Mouse (Mus musculus) stomach, postnatal 0 days (tissue): Measurements from ENCODE around the gene Wdr17.

ENCODE experiments used
- CTCF ChIP-seq: IDR thresholded peaks from 2 replicates; pipeline ENCODE4 v1.5.1; 2016; ENCODE audit warnings: antibody characterized with exemption, low read depth, mild to moderate bottlenecking, moderate library complexity
- EP300 ChIP-seq: optimal IDR thresholded peaks from 2 replicates; pipeline ENCODE3; 2016; ENCODE audit warnings: antibody characterized with exemption

DNA sequence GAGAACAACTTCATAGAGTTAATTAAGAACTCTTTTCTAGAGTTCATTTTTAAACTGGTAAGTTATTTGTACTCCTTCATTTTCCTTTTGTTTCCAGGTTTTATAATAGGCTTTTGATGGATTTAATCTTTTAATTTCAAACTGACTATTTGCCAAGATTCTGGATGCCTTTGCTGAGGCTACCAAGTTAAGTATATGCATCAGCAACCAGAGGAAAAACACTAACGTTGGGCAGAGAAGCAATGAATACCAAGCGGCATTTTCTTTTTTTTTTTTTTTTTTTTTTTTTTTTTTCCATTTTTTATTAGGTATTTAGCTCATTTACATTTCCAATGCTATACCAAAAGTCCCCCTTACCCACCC, 94.3 kb downstream of the Wdr17 start:
- TF ChIP-seq CTCF (no peak), EP300 (no peak)
